Comparison of ENCODE assay signal across 26 mouse cellular contexts in the genomic region with DNA sequence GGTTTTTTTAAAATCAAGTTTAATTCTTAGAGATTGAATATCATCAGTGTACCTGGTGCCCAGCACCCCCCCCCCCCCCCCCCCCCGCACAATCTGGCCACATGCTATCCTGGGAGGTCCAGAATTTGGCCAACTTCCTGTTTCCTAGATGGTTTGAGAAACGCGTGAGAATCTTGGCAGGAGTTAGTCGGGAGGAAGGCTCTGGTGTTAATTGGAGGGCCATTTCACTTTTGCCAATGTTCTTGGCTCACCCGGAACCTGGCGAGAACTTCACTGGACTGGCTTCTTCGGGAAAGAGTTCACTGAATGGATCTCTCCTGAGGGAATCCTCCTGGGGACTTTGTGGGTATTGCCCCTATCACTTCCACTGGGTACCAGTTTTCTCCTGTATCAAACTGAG. TPM values are rescaled to one million over a fixed set of nuclear protein-coding genes. Genes with fewer than 3 reads are reported as not detected.
"Had no signal": no experiment of that assay in that cellular context is flagged by ENCODE, and none has a peak within 500 bp of the region (broad histone marks: within the 10 kb centered on the region; RNA-seq: fewer than 3 reads in every experiment).

No protein-coding gene starts in this region.

- H3K27me3 ChIP-seq: kidney, embryonic 15.5 days; limb, embryonic 12.5 days; limb, embryonic 15.5 days; liver, embryonic 13.5 days; midbrain, embryonic 12.5 days; neural tube, embryonic 13.5 days; stomach, embryonic 15.5 days had no signal

- H3K9ac ChIP-seq: kidney, embryonic 15.5 days; limb, embryonic 12.5 days; limb, embryonic 15.5 days; liver, embryonic 13.5 days; midbrain, embryonic 12.5 days; neural tube, embryonic 13.5 days; stomach, embryonic 15.5 days had no signal

- ATAC-seq: midbrain, embryonic 16.5 days had no signal

- DNase-seq: kidney, adult 8-10 months; kidney, postnatal 10 days; kidney, postnatal 36 days; left cerebral cortex, postnatal 4 days; liver, embryonic 13.5 days; lung, adult 2 months; lung, postnatal 14 days; lung, postnatal 4 days; retina, postnatal 1 day; right cerebral cortex, postnatal 25 days; spleen, adult 18-20 months; thymus, postnatal 25 days had no signal

- H3K4me3 ChIP-seq: kidney, embryonic 15.5 days; limb, embryonic 12.5 days; limb, embryonic 15.5 days; liver, embryonic 13.5 days; midbrain, embryonic 12.5 days; myocyte; neural tube, embryonic 13.5 days; stomach, embryonic 15.5 days had no signal

- H3K4me1 ChIP-seq: limb, embryonic 15.5 days; liver, embryonic 13.5 days; midbrain, embryonic 12.5 days; neural tube, embryonic 13.5 days; stomach, embryonic 15.5 days had no signal

- H3K36me3 ChIP-seq: kidney, embryonic 15.5 days; limb, embryonic 12.5 days; limb, embryonic 15.5 days; liver, embryonic 13.5 days; midbrain, embryonic 12.5 days; neural tube, embryonic 13.5 days; stomach, embryonic 15.5 days had no signal

- H3K9me3 ChIP-seq: kidney, embryonic 15.5 days; limb, embryonic 12.5 days; limb, embryonic 15.5 days; liver, embryonic 13.5 days; midbrain, embryonic 12.5 days; neural tube, embryonic 13.5 days; stomach, embryonic 15.5 days had no signal

- H3K27ac ChIP-seq: kidney, embryonic 15.5 days; limb, embryonic 12.5 days; limb, embryonic 15.5 days; liver, embryonic 13.5 days; midbrain, embryonic 12.5 days; neural tube, embryonic 13.5 days; stomach, embryonic 15.5 days had no signal

- H3K4me2 ChIP-seq: kidney, embryonic 15.5 days; limb, embryonic 12.5 days; limb, embryonic 15.5 days; liver, embryonic 13.5 days; midbrain, embryonic 12.5 days; neural tube, embryonic 13.5 days; stomach, embryonic 15.5 days had no signal

RNA-seq across cellular contexts. Expression of a gene that starts 49.4 kb away (rescaled TPM):
- total RNA-seq: megakaryocyte progenitor cell, adult 5-6 weeks; megakaryocyte-erythroid progenitor cell, adult 5-6 weeks; monocyte, adult 5-6 weeks; neutrophil, adult 5-6 weeks had no signal
- polyA plus RNA-seq: limb, embryonic 15.5 days; liver, embryonic 13.5 days; liver, embryonic 16.5 days; lung, adult 2 months; lung, embryonic 16.5 days; myocyte had no signal
